Mouse (Mus musculus) spleen, embryonic (tissue): ENCODE results near the gene Tcte2.
"Not testable (repeated sequence)": the region's sequence is repeated elsewhere in the genome, so short reads cannot be mapped to it uniquely, and the experiment has no call there.

Experiments
- CTCF ChIA-PET: fragments of 350-600 bp; sonication (Branson Sonifier 250); formaldehyde crosslinking; loops from one replicate; lab custom pipeline; 2022; lab: Charles Lee

Gene Tcte2

DNA sequence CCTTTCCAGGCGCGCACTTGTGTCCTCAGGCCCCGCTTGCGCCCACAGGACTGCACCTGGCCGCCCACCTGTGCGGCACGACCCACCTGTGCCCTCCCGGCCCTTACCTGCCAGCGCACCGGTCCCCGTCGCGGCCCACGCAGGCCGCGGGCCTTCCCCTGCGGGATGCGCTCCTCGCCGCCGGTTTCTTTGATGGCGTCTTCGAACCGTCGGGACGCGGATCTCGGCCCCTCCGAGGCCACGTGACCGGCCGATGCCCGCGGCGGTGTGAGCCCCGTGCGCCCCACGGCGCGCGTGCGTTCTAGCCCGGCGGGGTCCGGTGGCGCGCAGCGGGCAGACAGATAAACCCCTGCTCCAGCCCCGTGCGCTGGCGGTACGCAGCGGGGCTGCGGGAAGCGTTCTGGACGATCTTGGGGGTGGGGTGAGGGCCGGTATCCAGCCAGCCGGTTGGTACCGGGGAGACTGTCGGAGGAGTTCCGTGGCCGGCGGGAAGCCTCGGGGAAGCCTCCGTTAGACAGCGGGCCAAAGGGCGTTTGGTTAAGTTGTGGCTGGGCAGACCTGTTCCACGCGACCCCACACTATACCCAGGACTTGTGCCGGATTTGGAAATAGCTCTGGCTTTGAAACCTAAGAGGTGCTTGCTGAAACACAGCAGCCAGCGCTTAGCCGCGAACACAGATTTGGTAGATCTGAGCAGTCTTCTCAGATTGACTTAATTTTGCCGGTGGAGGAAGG is at the start of gene Tcte2:
Gene Tcte2 (minus strand): TSS at position 647 of the 735 bp plus-strand sequence.
- CTCF ChIA-PET, result interaction anchor here (0.7 kb wide), 1 partner anchor 43 kb away, joined by 14 read pairs; no protein-coding TSS in a partner anchor

- CTCF ChIA-PET, result no interaction called here
These were observed 44.4 kb upstream of the Tcte2 start for GRCm38 (mm10) chr17:13806016-13806415.

GRCm38 (mm10) chr17:13802836-13803408 is 41.3 kb upstream of the Tcte2 start:
- CTCF ChIA-PET, result interaction anchor here (0.5 kb wide), 1 partner anchor 1704 kb away, joined by 3 read pairs; no protein-coding TSS in a partner anchor

DNA sequence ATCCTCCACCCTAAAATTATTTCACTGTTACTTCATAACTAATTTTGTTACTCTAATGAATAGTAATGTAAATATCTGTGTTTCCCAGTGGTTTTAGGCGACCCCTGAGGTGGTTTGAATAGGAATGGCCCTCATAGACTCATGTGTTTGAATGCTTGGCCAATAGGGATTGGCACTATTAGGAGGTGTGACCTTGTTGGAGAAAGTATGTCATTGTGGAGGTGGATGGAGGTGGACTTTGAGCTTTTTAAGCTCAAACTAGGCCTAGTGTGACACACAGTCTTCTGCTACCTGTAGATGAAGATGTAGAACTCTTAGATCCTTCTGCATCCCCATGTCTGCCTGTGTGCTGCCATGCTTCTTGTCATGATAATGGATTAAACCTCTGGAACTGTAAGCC is 36.1 kb upstream of the Tcte2 start:
- CTCF ChIA-PET, result no interaction called here

GRCm38 (mm10) chr17:13790033-13790432 is 28.4 kb upstream of the Tcte2 start:
- CTCF ChIA-PET, result not testable (repeated sequence)

- CTCF ChIA-PET, result no interaction called here
These were observed 21.8 kb upstream of the Tcte2 start for GRCm38 (mm10) chr17:13783469-13783868.

DNA sequence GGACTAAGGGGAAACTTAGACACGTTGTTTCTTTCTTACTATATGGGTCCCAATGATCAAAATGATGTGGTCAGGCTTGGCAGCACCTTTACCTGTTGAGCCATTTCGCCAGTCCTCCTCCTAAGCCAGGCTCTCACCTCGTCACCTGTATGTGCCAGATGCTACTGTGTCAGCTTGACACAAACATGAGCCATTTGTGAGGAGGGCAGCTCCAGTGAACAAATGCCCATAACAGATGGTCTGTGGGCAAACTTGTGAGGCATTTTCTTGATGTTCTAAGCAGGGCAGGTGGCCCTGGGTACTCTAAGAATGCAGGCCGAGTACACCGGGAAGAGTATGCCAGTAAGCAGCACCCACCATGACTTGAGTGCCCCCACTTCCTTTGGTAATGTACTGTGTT is 20.3 kb upstream of the Tcte2 start:
- CTCF ChIA-PET, result no interaction called here

- CTCF ChIA-PET, result no interaction called here
These were observed 17.2 kb upstream of the Tcte2 start for GRCm38 (mm10) chr17:13778865-13779264.

DNA sequence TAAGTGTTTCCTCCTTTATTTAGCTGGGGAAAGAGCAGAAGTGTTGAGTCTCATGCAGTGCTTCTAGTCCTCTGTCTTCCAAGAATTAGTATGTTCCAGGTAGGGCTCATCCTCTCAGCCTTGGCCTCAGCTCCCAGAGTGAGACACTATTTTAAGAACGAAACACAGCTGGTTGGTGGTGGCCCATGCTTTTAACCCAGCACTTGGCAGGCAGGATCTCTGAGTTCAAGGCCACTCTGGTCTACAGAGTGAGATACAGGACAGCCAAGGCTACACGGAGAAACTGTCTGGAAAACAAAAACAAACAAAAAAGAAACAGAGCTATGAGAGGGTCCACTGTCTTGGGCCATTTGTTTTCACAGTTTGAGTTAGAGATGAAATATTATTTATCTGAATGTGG is 16.1 kb upstream of the Tcte2 start:
- CTCF ChIA-PET, result no interaction called here

DNA sequence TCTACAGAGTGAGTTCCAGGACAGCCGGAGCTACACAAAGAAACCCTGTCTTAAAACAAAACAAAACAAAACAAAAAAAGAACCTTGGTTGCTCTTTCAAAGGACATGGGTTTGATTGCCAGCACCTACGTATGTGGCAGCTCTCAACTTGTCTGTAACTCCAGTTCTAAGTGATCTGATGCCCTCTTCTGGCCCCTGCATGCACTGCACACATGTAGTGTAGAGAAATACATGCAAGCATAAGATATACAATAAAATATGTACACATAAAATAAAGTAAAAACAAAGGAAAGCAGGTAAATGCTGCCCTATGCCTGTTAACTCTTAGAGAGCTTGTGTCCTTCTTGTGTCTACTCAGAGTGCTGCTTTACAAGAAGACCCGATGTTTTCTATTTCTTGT is 7.6 kb upstream of the Tcte2 start:
- CTCF ChIA-PET, result no interaction called here

DNA sequence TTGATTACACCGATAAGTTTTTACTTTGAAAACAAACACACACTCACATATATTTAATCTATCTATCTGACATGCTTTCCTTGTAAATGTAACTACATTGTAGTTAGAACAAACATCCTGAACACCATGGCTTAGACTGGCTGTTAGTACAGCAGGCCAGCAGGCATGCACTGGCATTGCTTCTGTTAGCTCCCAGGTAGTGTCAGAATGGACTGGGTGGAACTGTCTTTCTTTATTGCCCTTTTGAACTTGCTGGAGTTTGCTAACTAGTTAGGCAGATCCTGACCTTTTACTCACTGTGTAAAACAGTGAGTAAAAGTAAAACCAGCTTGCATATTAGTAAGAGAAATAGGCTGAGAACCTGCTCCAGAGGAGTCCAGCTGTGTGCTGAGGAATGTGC is 6.9 kb upstream of the Tcte2 start:
- CTCF ChIA-PET, result no interaction called here

DNA sequence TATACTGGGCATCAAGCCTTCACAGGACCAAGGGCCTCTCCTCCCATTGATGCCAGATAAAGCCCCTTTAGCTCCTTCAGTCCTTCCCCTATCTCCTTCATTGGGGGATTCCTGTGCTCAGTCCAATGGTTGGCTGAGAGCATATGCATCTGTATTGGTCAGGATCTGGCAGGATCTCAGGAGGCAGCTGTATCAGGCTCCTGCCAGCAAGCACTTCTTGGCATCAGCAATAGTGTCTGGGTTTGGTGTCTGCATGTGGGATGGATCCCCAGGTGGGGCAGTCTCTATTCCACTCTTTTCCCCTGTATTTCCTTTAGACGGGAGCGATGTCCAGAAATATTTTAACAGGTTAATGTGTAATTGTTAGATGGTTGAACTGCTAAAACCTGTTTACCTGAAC is 3.3 kb upstream of the Tcte2 start:
- CTCF ChIA-PET, result not testable (repeated sequence)

DNA sequence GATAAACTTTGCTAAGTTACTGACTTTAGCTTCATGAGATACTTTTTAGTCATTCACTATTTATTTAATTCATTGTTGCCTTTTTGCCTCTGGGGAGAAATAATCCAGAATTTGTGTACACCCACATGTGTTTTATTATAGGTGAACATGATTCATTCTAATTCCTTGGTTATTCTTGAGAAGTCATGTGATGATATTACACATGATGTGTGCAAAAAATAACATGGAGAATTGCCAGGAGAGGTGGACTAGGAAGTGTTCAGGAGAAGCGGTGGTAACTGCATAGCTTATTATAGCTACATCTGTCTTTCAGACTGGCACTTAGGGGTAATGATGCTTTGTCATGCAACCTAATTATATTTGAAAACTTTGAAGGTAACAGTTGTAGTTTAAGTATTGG is 2.2 kb upstream of the Tcte2 start:
- CTCF ChIA-PET, result no interaction called here

DNA sequence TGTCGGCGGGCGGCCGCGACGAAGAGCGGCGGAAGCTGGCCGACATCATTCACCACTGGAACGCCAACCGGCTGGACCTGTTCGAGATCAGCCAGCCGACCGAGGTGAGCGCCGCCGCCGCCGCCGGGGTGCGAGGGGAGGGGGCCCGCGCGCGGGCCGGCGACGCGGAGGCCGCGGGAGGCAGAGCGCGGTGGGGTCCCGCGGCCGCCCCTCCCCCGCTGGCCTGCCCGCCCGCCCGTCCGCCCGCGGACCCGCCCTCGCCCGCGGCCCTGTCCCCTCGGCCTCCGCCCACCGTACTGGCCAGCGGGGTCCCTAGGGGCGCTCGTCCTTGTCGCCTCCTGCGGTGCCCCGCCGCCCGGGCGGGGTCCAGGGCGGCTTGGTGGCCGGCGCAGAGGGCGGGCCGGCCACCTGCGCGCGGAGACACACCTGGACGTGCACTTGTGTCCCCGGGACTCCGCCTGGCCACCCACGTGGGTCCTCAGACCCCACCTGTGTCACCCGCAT is 898 bp downstream of the Tcte2 start:
- CTCF ChIA-PET, result no interaction called here

- CTCF ChIA-PET, result interaction anchor here (0.8 kb wide), 1 partner anchor 17 kb away, joined by 3 read pairs; no protein-coding TSS in a partner anchor
These were observed 1.6 kb downstream of the Tcte2 start, which contains the start of gene Afdn for GRCm38 (mm10) chr17:13759853-13760627. Gene Afdn, plus strand, starts transcription at chr17:13760539.

- CTCF ChIA-PET, result interaction anchor here (0.8 kb wide), 1 partner anchor 17 kb away, joined by 3 read pairs; no protein-coding TSS in a partner anchor
These were observed 2.3 kb downstream of the Tcte2 start for GRCm38 (mm10) chr17:13759156-13759852.

GRCm38 (mm10) chr17:13758586-13758985 is 3.0 kb downstream of the Tcte2 start:
- CTCF ChIA-PET, result no interaction called here

- CTCF ChIA-PET, result no interaction called here
These were observed 6.7 kb downstream of the Tcte2 start for GRCm38 (mm10) chr17:13754940-13755339.

DNA sequence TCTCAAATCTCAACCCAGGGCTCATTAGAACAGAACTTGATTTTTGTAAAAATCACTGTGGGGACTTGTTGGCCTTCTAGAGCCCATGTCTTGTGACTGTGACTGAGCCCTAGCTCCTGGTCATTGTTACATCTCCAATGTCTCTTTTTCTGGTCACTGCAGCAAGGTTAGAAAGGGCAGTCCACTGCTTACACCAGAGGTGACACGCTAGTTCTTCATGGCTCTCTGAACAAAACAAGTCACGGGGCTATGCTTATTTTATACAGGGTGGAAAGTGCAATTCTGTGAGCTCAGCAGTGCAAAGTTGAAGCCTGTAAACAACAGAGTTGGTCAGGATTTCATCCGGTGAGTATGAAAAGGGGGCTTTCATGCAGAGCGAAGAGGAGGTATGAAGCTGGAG is 7.7 kb downstream of the Tcte2 start:
- CTCF ChIA-PET, result no interaction called here

DNA sequence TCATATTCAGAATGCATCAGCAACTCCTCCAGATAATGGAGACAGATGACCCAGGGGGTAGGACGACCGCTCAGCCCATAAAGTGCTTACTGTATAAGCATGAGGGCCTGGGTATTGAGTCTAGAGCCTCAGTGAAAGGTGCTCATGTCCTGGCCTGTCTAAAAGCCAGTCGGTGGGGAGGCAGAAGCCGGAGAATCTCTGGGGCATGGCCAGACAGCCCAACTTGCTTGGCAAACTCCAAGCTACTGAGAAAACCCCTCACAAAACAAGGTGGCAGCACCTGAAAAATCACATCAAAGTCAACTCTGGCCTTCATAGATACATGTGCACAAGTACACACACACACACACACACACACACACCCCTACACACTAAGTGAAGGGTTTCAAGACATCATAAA is 12.6 kb downstream of the Tcte2 start:
- CTCF ChIA-PET, result no interaction called here

- CTCF ChIA-PET, result no interaction called here
These were observed 13.9 kb downstream of the Tcte2 start for GRCm38 (mm10) chr17:13747681-13748080.

DNA sequence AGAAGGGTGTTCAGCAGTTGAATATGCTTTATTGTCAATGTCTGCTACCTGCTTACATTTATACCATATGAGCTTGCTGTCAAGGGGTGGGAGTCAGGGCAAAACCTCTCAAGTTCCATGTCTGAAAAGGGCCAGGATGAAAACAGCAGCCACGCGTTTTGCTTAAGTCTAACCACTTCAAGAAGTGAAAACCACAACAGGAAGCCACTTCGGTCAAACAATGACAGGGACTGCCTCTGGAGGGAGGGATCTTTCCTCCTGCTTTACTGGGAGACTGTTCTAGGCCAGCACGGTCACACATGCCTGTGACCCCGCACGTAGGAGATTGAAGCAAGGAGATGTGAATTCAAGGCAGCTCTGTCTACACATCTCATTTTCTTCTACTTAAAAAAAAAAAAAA is 15.3 kb downstream of the Tcte2 start:
- CTCF ChIA-PET, result no interaction called here
